Mouse (Mus musculus) olfactory bulb, adult 2 months (tissue): ENCODE data around the gene Nkapd1.

Experiments used
- CTCF ChIP-seq: fragments of 200-500 bp; IDR thresholded peaks from 2 replicates; pipeline ENCODE4 v1.5.1; 2012; ENCODE audit warnings: low read depth, mild to moderate bottlenecking, low read length, moderate library complexity; ENCODE audit not compliant: insufficient read depth
- POLR2A ChIP-seq: fragments of 200-500 bp; IDR thresholded peaks from 2 replicates; pipeline ENCODE4 v1.6.1; 2012; ENCODE audit warnings: mild to moderate bottlenecking, low read depth, low read length, moderate library complexity; ENCODE audit not compliant: insufficient read depth

- TF ChIP-seq POLR2A (no peak), CTCF (no peak)
These were observed 51.3 kb downstream of the Nkapd1 start for GRCm38 (mm10) chr9:50565940-50566339.
